Mouse (Mus musculus) Muller cell, postnatal 12 days (primary cell): ENCODE measurements around the gene Nr2e1.

ENCODE experiments used
- DNase-seq: peaks from one replicate; pipeline ENCODE4 v3.0.0-alpha.2; 2015; ENCODE audit errors: inconsistent ontology term

Nr2e1 gene

GRCm38 (mm10) chr10:42546507-42546906, 36.9 kb downstream of the Nr2e1 start:
- no peak for DNase-seq

- no peak for DNase-seq
Observed at GRCm38 (mm10) chr10:42545707-42546503, 37.5 kb downstream of the Nr2e1 start.

GRCm38 (mm10) chr10:42537571-42538316, 45.7 kb downstream of the Nr2e1 start:
- no peak for DNase-seq

GRCm38 (mm10) chr10:42533836-42534453, 49.5 kb downstream of the Nr2e1 start:
- DNase-seq = no peak

- no peak for DNase-seq
Observed at GRCm38 (mm10) chr10:42525682-42526081, 57.8 kb downstream of the Nr2e1 start.

- DNase-seq = no peak
Observed at GRCm38 (mm10) chr10:42523556-42524162, 59.8 kb downstream of the Nr2e1 start.

- DNase-seq = no peak
Observed at GRCm38 (mm10) chr10:42522912-42523311, 60.5 kb downstream of the Nr2e1 start.

GRCm38 (mm10) chr10:42521315-42521981, 62.0 kb downstream of the Nr2e1 start:
- no peak for DNase-seq

GRCm38 (mm10) chr10:42518363-42518762, 65.1 kb downstream of the Nr2e1 start:
- no peak for DNase-seq

GRCm38 (mm10) chr10:42514125-42514524, 69.3 kb downstream of the Nr2e1 start:
- no peak for DNase-seq
